Mouse (Mus musculus): ENCODE measurements around the gene Rsph3a.

GRCm38 (mm10) chr17:7918355-7918754 is 27.1 kb upstream of the Rsph3a start:
- TF ChIP-seq USF1 (IDR thresholded peaks at IDR 0.05; ENCODE audit: low read depth, low read length): no peak
- no peak for TF ChIP-seq KAT2A (IDR thresholded peaks at IDR 0.05; ENCODE audit: insufficient replicate concordance, low read length)
- no peak for TF ChIP-seq ELF1 (IDR thresholded peaks at IDR 0.05; ENCODE audit: low read depth, low read length)

Measured in CH12.LX (cell line).